Mouse (Mus musculus) urinary bladder, adult 2 months (tissue): Measurements from ENCODE around the gene Prkag3. TPM values are rescaled to one million over a fixed set of nuclear protein-coding genes. Genes with fewer than 3 reads are reported as not detected.

ENCODE experiments used
- DNase-seq: peaks from one replicate; pipeline ENCODE4 v3.0.0; 2022; ENCODE audit warnings: low spot score
- polyA plus RNA-seq: library from polyadenylated mRNA; depleted of rRNA; stranded (reverse); fragments of >200 nt; gene quantifications from 2 replicates; pipeline ENCODE4 v1.2.3, GENCODE M21; 2012; rRNA removed

Gene Prkag3
- 0.63 and 0.76 TPM in 2 replicates for polyA plus RNA-seq

DNA sequence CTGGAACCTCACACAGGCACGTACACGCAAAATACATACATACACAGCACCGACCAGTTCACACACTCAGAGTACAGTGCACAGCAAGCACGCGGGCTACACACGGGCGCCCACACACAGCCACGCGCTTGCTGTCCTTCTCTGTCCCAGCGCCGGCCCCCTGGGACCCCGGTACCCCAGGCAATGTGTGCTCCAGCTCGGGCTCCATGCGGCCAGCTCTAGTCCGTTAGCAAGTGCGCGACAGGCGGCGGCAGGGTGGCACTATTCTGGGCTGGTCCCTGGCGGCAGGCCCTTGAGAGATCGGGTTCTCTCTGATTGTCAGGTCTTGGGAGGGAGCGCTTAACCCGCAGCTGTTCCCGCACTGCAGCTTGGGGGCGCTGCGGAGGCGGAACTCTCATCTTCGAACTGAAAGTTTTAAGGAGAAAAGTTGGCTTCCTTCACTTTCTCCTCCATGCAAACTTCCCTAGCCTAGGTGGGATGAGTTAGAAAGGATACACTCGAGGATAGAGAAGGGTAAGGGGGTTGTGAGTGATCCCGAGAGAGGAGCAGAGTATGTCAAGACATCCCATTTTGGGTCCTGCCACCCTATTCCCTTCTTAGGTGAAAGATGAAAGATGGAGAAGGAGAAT, at the start of gene Prkag3:
Gene Prkag3 (minus strand): TSS at position 579 of the 629 bp plus-strand sequence.
- DNase-seq = no peak

DNA sequence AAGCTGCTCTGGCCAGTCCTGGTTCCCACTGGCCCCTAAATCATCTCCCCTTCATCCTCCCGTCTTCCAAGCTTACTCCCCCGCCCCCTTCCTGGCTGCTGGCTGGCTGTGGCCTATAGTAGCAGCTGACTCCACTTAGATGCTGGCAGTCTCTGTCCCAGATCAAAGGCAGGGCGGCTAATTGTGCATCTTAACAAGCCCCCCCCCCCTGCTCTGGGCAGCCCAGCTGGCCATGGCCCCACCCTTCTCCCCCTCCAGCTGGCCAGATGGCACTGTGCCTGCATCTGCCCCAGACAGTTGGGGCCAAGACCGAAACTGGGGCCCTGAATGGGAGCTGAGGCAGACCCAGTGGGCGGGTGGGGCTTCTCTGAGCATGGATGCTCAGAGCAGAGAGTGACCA, 48.4 kb upstream of the Prkag3 start:
- no peak for DNase-seq

DNA sequence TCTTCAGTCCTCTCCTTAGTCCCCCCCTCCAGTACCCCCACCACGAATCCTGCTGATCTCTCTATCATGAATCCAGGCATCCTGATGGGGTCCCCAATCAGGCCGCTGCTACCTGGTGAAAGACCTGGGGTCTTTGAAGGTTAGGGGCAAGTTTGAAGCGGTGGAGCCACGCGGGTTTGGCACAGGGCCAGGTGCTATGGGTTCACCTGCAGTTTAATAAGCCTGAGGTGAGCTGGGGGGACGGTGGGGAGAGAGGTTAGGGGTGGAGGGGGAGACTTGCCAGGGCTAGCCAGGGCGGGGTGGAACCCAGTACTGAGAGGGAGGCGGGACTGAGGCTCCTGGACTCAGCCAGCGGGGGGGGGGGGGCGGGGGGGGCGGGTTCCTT, 46.1 kb upstream of the Prkag3 start:
- no peak for DNase-seq

DNA sequence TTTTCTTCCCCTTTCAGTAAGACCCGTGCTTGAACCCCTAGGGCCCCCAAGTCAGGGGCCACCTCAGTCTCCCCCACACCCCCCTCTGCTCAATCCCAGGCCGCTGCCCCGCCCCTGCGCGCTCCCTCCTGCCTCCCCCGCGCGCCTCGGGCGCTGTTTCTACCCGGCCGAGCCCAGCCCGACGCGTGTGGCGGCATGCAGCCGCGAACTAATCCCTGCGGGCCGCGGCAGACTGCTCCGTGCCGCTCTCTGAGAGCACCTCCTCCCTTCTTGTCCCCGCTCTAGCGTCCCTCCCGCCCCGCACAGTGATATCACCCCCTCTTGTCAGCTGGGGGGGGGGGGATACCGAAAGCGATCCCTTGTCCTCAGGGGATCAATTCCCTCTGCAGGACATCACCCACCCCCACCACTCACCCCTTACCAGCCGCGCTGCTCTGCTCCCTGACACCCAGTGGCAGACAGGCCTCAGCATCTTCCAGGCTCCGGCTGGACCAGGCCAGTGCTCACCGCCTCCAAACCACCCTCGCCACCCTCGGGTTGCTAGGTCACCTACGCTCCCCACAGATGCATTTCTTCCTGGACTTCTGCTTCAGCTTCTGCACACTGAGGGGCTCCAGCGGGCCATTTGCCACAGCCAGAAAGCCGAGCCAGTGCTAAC, 45.6 kb upstream of the Prkag3 start:
- DNase-seq = no peak

DNA sequence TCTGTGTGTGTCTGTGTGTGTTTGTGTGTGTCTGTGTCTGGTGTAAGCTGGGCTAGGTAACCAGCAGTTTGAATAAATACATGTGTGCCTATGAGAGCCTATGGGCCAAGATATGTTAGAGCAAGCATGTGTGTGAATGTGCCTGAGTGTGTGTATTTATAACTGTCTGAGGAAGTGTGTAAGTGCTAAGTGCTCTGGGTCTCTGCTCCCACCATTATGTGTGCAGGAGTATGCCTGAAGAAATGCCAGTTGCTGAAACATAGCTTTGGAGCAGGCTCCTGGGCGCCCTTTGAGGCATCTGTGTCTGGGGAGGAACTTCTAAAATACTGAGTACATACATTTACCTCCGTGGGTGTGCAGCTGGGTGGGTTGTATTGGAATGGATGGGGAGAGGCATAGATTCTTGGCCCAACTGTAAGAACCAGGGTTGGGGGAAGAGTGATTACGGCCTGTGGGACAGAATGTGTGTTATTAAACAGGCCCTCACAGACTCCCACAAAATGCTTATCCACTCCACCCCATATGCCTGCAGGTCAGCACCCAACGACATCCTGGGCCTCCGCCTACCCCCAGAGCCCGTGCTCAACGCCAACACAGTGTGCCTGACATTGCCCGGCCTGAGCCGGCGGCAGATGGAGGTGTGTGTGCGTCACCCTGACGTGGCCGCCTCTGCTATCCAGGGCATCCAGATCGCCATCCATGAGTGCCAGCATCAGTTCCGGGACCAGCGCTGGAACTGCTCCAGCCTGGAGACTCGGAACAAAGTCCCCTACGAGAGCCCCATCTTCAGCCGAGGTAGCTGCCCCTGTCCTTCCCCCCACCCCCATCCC, 44.0 kb upstream of the Prkag3 start:
- no peak for DNase-seq

DNA sequence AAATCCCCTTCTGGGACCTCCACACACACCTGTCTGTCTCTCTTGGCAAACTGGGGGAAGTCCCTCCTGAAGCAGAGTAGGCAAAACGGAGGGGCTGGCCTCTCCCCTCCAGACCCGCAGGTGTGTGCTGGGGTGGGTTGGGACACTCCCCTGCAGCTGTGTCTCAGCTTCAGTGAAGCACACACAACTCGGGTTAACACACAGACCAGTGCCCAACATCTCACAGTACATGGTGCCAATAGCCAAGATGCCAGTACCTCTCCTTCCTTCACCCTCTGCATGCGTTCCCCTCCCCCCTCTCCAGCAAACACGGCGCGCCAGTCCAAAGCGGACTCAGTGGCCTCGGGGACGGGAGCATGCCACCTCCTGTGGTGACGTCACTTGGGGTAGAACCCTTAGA, 42.2 kb upstream of the Prkag3 start, which contains the start of gene Wnt10a:
Gene Wnt10a (plus strand): TSS at position 268 of the 400 bp plus-strand sequence.
- no peak for DNase-seq

DNA sequence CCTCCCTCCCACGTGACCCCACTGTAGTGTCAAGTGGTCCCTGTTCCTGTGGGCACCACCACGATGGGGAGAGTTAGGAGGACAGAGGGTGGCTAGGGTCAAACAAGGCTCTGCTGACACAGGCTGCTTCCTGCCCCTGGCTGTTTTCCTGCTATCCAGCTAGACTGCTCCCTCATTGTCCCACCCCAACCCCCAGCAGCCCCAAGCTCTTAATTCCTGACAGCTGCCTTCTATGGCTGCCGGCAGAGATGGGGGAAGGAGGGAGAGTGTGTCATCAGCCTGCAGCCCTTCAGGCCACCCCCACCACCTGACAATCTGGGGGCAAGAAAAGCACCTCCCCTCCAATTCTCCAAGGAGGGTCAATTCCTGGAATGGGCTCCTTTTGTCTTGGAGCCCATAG, 41.1 kb upstream of the Prkag3 start:
- no peak for DNase-seq

DNA sequence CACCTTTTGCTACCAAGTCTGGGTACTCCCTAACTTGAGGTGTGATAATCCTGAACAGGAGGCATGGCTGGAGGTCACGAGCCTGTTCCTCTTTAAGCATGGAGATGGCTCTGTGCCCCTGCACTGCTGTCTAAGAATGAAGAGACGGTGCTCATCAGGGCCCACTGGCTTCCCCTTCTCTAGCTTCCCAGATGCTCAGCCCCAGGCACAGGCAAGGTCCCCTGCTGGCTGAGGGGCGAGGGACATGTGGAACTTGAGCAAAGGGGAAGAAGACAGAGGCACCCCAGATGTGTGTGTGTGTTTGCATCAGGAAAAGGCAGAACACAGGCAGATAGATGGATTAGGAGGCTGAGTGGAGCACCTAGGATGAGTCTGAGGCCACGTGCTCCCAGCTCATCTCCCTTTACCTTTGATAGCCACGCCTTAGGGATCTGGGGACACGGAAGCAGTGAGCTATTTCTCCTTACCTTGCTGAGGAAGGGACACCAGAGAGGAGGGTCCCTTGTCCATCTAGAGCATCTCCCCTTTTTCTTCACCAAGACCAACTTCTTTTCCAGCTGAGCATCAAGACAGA, 39.7 kb upstream of the Prkag3 start:
- no peak for DNase-seq

DNA sequence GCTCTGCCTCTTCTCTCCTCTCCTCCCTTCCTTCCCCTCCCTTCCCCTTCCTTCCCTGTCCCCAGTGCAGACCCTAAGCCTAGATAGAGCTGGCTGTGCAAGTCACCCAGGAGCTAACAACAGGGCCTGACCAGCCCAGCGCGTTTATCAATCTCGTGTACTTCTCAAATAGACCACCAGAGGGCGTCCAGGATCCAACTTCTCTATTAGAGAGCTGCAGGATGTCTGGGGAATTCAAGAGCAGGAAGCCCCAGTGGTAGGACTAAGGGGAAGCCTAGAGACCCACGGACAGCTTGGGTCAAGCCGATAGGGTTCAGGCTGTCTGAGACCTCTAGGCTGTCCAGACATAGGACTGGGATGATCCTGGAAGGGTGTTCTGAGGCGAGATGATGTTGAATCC, 38.8 kb upstream of the Prkag3 start:
- DNase-seq = no peak

DNA sequence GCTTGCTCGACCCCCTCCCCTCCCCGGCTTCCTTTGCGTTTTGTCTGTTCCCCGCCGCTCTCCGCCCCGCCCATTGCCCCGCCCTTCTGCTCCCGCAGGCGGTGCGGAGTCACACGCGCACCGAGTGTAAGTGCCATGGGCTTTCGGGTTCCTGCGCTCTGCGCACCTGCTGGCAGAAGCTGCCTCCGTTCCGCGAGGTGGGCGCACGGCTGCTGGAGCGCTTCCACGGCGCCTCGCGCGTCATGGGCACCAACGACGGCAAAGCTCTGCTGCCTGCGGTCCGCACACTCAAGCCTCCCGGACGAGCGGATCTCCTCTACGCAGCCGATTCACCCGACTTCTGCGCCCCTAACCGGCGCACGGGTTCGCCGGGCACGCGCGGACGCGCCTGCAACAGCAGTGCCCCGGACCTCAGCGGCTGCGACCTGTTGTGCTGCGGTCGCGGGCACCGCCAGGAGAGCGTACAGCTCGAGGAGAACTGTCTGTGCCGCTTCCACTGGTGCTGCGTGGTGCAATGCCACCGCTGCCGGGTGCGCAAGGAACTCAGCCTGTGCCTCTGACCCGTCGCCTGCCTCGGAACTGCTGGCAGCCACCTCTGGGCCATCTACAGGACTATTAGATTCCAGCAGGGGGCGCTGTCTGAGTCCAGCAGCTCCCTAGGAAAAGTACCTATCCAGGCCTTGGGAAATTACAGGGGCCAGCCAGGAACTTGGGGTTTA, 35.2 kb upstream of the Prkag3 start:
- DNase-seq = no peak

DNA sequence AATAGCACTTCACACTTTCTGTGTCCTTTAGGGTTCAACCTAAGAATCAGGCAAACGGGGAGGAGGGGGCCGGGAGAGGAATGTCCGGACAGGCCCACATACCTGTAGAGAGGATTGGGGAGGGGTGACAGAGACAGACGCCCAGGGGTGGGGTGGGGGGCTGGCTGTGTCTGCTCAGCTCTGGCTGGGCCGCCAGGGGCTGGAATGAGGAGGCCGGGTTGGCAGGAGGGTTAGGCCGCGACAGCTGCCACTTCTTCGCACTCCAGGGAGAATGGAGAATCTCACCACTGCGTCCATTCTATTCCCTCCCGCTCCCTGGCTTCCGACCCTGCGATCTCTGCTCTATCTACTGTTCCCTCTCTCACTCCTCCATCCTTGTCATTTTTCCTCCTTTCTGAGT, 34.5 kb upstream of the Prkag3 start:
- no peak for DNase-seq

DNA sequence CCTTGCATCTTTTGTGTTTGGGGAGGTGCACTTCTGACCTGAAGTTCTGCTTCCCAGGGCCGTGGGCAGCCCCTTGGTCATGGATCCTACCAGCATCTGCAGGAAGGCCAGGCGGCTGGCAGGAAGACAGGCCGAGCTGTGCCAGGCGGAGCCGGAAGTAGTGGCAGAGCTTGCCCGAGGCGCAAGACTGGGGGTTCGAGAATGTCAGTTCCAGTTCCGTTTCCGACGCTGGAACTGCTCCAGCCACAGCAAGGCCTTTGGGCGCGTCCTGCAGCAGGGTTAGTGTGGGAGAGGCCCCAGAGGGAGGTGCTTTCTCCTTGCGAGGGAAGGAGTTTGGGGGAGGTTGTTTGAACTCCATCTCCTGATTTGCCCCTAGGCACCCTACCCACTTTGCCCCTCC, 33.0 kb upstream of the Prkag3 start:
- no peak for DNase-seq

DNA sequence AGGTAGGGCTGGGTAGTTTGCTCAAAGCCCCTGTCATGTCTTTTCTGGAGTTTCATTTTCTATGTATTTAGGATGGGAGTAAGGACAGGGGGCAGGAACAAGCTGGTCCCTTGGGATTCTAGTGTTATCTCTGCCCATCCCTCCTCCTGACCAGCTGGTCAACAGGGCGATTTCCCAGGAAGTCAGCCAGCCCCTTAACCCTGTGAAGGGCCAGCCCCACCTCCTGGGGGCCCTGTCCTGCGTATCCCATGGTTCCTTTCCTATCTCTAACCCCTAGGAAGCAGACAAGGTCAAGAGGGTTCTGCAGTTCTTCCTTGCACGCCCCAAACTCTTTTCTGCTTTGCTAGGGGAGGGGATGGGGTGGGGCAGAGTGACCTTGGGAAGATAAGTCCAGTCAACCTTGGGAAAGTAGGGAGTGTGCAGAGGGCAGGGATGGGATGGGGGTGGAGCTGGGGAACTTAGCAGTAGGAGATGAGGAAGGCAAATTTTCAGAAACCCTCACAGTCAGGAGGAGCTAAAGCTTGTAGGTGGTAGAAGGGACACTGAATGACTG, 30.0 kb upstream of the Prkag3 start:
- DNase-seq = no peak

DNA sequence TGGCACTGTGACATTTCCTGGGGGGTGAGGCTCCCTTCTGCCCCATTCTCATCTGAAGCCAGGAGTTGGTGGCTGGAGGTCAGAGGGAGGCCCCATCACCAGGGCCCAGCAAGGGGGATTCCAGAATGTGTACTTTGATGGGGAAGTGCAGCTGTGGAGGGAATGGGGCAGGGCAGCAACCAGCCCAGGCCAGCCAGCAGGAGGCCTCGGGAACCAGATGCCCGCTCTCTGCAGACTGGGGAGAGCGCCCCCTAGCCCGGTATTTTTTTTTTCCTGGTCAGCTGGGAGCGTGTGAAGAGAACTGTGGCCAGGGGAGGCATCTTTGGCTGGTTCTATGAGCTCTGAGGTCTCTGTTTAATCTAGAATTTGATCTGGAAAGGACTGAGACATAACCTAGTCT, 26.8 kb upstream of the Prkag3 start:
- no peak for DNase-seq

DNA sequence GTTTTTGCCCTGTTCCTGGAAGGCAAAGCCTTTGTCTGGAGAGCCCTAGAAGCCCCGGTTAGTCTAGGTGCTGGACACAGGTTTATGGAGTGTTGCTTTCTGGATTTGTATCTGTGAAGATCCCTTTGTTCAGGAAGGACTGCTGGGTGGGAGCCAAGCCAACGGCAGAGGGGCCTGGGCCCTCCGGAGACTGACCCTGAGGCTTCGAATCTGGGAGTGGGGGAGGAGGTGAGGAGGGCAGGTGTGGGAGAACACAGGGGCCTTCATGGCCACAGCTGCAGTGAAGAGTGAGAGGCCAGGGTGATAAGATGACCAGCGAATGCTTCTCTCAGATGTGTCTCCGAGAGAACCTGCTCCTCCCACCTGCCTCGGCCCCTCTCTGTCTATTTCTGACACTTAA, 25.0 kb upstream of the Prkag3 start:
- DNase-seq = no peak

DNA sequence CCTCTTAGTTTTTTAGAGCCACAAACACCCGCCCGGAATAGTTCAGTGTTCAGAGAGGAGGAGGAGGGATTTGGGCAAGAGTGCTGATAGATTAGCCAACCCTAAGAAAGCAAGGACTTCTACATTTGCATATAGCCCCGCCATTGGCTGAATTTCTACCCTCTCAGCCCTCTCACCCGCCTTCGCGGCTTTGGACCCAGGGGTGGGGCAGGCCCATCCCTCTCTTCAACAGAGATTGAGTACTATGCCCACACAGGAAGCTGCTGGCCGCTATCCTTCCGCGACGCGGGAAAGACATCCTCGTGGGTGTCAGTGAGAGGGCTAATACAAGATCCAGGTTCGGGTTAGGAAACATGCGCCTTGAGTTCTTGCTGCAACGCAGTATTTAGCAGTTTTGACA, 24.1 kb upstream of the Prkag3 start:
- DNase-seq = no peak

DNA sequence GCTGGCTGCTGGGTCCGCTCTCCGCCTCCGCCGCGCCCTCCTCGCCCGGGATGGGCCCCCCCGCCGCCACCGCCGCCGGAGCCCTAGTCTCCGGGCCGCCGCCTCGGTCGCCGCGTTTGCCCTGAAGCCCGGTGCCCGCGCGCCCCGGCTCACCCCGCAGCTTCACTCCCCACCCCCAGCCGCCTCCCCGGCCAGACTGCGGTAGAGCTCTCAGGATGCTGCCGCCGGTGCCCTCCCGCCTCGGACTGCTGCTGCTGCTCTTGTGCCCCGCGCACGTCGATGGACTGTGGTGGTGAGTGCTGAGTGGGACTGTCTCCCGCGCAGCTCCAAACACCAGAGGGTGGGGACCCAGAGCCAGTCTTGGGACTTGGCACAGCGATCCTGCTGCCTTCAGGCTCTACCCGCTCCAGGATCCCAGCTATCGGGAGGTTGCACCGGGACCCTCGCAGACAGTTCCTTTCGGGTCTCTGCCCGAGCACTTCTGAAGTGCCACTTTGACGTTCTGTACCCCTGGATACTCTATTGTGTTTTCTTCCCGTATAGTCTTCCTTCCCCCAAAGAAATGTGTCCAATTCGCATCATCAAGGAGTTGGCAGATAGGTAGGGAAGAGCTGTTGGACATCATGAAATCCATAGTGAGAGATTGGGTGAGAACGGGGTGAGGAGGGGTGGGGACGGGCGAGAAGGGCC, 23.1 kb upstream of the Prkag3 start:
- DNase-seq = no peak

DNA sequence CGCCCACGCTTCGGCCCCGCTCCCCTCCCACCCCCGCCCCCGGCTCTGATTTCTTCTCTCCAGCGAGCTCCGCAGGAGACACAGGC, 22.7 kb upstream of the Prkag3 start, which contains the start of gene Wnt6:
Gene Wnt6 (plus strand): TSS at position 48 of the 86 bp plus-strand sequence.
- no peak for DNase-seq

DNA sequence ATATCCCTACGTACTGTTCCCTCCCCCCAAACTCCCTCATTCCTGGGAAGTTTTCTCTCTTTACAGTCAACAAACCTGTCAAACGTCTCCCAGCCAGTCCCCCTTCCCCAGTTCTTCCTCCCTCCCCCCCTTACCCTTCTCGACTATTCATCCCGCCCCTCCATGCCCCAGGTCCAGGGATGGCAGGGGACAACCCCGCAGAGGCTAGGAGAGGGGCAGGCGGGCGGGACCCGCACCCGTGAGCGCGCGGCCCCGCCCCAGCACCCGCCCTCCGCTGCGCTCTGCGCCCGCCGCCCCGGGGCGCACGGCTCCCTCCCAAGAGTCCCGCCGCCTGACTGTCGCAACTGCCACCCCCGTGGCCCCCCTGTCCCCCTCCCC, 22.4 kb upstream of the Prkag3 start:
- DNase-seq = no peak

DNA sequence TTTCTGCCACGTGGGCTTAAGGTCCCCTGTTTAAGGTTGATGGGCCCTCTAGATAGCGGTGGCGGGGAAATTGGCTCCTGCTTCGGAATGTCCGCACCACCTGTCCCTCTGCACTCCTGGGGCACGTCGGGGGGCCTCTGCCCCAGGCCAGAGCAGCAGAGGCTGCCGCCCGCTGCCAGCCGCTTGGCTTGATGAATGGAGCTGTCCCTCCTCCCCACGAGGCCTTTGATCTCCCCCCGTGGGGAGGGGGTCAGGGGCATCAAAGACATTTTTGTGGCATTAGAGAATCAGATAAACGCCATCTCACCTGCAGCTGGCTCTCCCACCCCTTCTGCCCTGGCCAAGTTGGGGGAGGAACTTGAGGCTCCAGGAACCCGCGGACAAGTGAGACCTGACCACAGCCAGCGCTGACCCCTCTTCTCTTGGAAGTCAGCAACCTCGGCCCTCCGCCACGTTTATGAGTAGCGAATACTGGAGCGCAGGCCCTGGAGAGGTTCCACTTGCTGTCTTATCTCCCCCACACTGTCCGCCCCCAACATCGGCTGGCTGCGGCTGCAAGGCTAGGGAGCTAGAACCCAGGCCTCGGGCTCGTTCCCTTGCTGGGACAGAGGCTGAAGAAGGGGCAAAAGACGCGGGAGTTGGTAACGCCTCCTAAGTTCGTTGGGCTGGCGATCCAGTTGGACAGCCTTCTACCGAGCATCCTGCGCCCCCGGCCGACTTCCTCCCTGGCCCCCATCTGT, 21.9 kb upstream of the Prkag3 start:
- no peak for DNase-seq

DNA sequence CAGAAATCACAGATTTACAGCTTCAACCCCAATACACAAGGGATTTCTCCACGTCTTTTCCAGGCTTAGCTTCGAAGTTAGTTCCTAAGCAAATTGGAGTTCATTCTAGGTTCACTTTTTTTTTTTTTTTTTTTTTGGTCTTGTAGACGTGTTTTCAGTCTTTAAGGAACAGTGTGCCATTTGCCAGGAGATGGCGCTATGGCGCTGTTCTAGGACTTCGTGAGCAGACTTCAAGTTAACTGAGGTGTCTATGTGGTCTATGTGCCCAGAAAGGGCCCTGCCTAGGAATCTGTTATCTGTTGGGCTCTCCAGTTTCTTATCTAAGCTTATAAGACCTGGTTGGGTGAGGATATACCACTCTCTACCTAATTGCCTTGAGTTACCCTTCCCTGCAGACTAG, 14.1 kb upstream of the Prkag3 start:
- DNase-seq = no peak
